Comparison of ENCODE assay signal across 11 mouse cellular contexts in genomic region chr14:75068430-75069112, GRCm38 (mm10). TPM values are rescaled to one million over a fixed set of nuclear protein-coding genes. Genes with fewer than 3 reads are reported as not detected.
A peak's percentile ranks its signal among the peaks of the same experiment; 100 is the strongest.
DNase-seq lines count a peak whose midpoint lies in the region; ATAC-seq lines count a peak whose summit lies in the region.
"Had no signal": no experiment of that assay in that cellular context is flagged by ENCODE, and none has a peak within 500 bp of the region (broad histone marks: within the 10 kb centered on the region; RNA-seq: fewer than 3 reads in every experiment).

No protein-coding gene starts in this region.

- H3K4me2 ChIP-seq in liver, embryonic 12.5 days, result peak overlapping the region; percentile 55
- H3K4me2 ChIP-seq: embryonic facial prominence, embryonic 12.5 days; hindbrain, embryonic 15.5 days; lung, embryonic 14.5 days had no signal

- H3K9me3 ChIP-seq in liver, embryonic 12.5 days (replicated peaks), result no peaks in the 10 kb centered on the region
- H3K9me3 ChIP-seq: embryonic facial prominence, embryonic 12.5 days; hindbrain, embryonic 15.5 days had no signal

- peak; percentile 18 for DNase-seq in spleen, adult 12 weeks (ENCODE audit: low spot score)
- DNase-seq in spleen, postnatal 14 days (ENCODE audit: low spot score in 2 of 2), result no peak
- peak; percentile 60 to 67 for DNase-seq in thymus, postnatal 36 days
- DNase-seq in embryo, embryonic 10.5 days (ENCODE audit: low spot score), result no peak
- DNase-seq in frontal cortex, postnatal 10 days (ENCODE audit: low spot score in 2 of 2), result no peak
- DNase-seq in retina, postnatal 1 day, result no peak
- DNase-seq: lung, embryonic 14.5 days had no signal

- no peak overlapping the region for H3K4me3 ChIP-seq in liver, embryonic 12.5 days
- H3K4me3 ChIP-seq: embryonic facial prominence, embryonic 12.5 days; hindbrain, embryonic 15.5 days had no signal

- H3K27ac ChIP-seq in liver, embryonic 12.5 days, result no peak overlapping the region
- H3K27ac ChIP-seq: embryonic facial prominence, embryonic 12.5 days; hindbrain, embryonic 15.5 days had no signal

- H3K27me3 ChIP-seq in liver, embryonic 12.5 days (replicated peaks), result no peaks in the 10 kb centered on the region
- H3K27me3 ChIP-seq: embryonic facial prominence, embryonic 12.5 days; hindbrain, embryonic 15.5 days had no signal

- no peak for ATAC-seq in liver, embryonic 12.5 days
- ATAC-seq in monocyte, adult 5-6 weeks (replicated peaks; ENCODE audit: insufficient number of reproducible peaks, low FRiP score, low TSS enrichment, poor library complexity, severe bottlenecking), result peak; percentile 36

- H3K36me3 ChIP-seq in liver, embryonic 12.5 days, result no peaks in the 10 kb centered on the region
- H3K36me3 ChIP-seq: embryonic facial prominence, embryonic 12.5 days; hindbrain, embryonic 15.5 days had no signal

- peaks cover 18% of the 10 kb centered on the region for H3K4me1 ChIP-seq in liver, embryonic 12.5 days
- H3K4me1 ChIP-seq: embryonic facial prominence, embryonic 12.5 days; hindbrain, embryonic 15.5 days had no signal

- 24% methylated on average over 18 of the region's 19 CpGs for WGBS in liver, embryonic 12.5 days (ENCODE audit: insufficient replicate concordance)

- peak overlapping the region; percentile 27; the same call in 1 of the 2 replicates for H3K9ac ChIP-seq in liver, embryonic 12.5 days
- H3K9ac ChIP-seq: embryonic facial prominence, embryonic 12.5 days; hindbrain, embryonic 15.5 days; lung, embryonic 14.5 days had no signal

RNA-seq across cellular contexts. Expression of gene Rubcnl, which starts 52.7 kb away (rescaled TPM):
- 0.19 and 0.22 TPM in 2 replicates for polyA plus RNA-seq in liver, embryonic 12.5 days (2016; fragmentation: Nextera tagmentation; extraction: Ambion mirVana)
- total RNA-seq in monocyte, adult 5-6 weeks (2017), result 33.3 to 38.2 TPM (median 36.0 TPM) in 3 replicates

Comparison
In these comparisons a context has a peak if more than half of its experiments do, and no peak if none do; other contexts are left out.
1. DNase-seq: peak in spleen, adult 12 weeks (single experiment) and thymus, postnatal 36 days (2 of 2); none in spleen, postnatal 14 days (0 of 2), embryo, embryonic 10.5 days (single experiment), frontal cortex, postnatal 10 days (0 of 2) and retina, postnatal 1 day (single experiment).